Mouse (Mus musculus): ENCODE data around the gene Syne1. TPM values are rescaled to one million over a fixed set of nuclear protein-coding genes. Genes with fewer than 3 reads are reported as not detected.

Gene Syne1
- total and polyA plus RNA-seq, 2 experiments: 9.6 to 26.4 TPM

- no peak for TF ChIP-seq POLR2A (IDR thresholded peaks at IDR 0.05; ENCODE audit: extremely low read depth, insufficient read depth, low read length)
- no peak for TF ChIP-seq CTCF (IDR thresholded peaks at IDR 0.05; ENCODE audit: low read depth, low read length)
- WGBS: 78% methylated on average over 4 of the region's 4 CpGs
Observed at GRCm38 (mm10) chr10:5560526-5560925, 9.2 kb upstream of the Syne1 start.

GRCm38 (mm10) chr10:5558808-5559207 lies 7.5 kb upstream of the Syne1 start:
- Histone ChIP-seq H3K27me3 (ENCODE audit: control insufficient read depth, insufficient read depth, low read length) (no peaks in the 10 kb centered on the region), H3K27ac (replicated peaks; ENCODE audit: insufficient read depth, low read depth, low read length) (no peak overlapping the region; the same call in 1 of the 2 replicates), H3K4me1 (ENCODE audit: control insufficient read depth, insufficient read depth, low read length) (no peaks in the 10 kb centered on the region), H3K79me2 (ENCODE audit: control insufficient read depth, insufficient read depth, low read length) (no peaks in the 10 kb centered on the region), H3K9ac (ENCODE audit: low read depth, low read length) (no peak overlapping the region), H3K4me3 (ENCODE audit: insufficient read depth, low read depth, low read length) (no peak overlapping the region), H3K36me3 (ENCODE audit: control insufficient read depth, insufficient read depth, low read length) (no peaks in the 10 kb centered on the region)
- no peak for DNase-seq (ENCODE audit: extremely low read depth, low read depth, low spot score)
- TF ChIP-seq POLR2A (IDR thresholded peaks at IDR 0.05; ENCODE audit: extremely low read depth, insufficient read depth, low read length): no peak
- no peak for TF ChIP-seq CTCF (IDR thresholded peaks at IDR 0.05; ENCODE audit: low read depth, low read length)

More at GRCm38 (mm10) chr10:5560526-5560925, 9.2 kb upstream of the Syne1 start:
- Histone ChIP-seq H3K4me3 (ENCODE audit: insufficient read depth, low read depth, low read length) (no peak overlapping the region), H3K79me2 (ENCODE audit: control insufficient read depth, insufficient read depth, low read length) (no peaks in the 10 kb centered on the region), H3K27ac (replicated peaks; ENCODE audit: insufficient read depth, low read depth, low read length) (no peak overlapping the region), H3K36me3 (ENCODE audit: control insufficient read depth, insufficient read depth, low read length) (no peaks in the 10 kb centered on the region), H3K27me3 (ENCODE audit: control insufficient read depth, insufficient read depth, low read length) (no peaks in the 10 kb centered on the region), H3K4me1 (ENCODE audit: control insufficient read depth, insufficient read depth, low read length) (no peaks in the 10 kb centered on the region), H3K9ac (ENCODE audit: low read depth, low read length) (no peak overlapping the region)
- no peak for DNase-seq (ENCODE audit: extremely low read depth, low read depth, low spot score)

- Histone ChIP-seq H3K4me3 (ENCODE audit: insufficient read depth, low read depth, low read length) (no peak overlapping the region), H3K36me3 (ENCODE audit: control insufficient read depth, insufficient read depth, low read length) (no peaks in the 10 kb centered on the region), H3K27ac (replicated peaks; ENCODE audit: insufficient read depth, low read depth, low read length) (no peak overlapping the region), H3K9ac (ENCODE audit: low read depth, low read length) (no peak overlapping the region), H3K79me2 (ENCODE audit: control insufficient read depth, insufficient read depth, low read length) (no peaks in the 10 kb centered on the region), H3K27me3 (ENCODE audit: control insufficient read depth, insufficient read depth, low read length) (peaks cover 6% of the 10 kb centered on the region; the same call in 1 of the 2 replicates), H3K4me1 (ENCODE audit: control insufficient read depth, insufficient read depth, low read length) (no peaks in the 10 kb centered on the region)
- 21% methylated on average over 5 of the region's 5 CpGs for WGBS
- DNase-seq (ENCODE audit: extremely low read depth, low read depth, low spot score): no peak
- TF ChIP-seq POLR2A (IDR thresholded peaks at IDR 0.05; ENCODE audit: extremely low read depth, insufficient read depth, low read length) (no peak), CTCF (IDR thresholded peaks at IDR 0.05; ENCODE audit: low read depth, low read length) (peak; percentile 69)
Observed at GRCm38 (mm10) chr10:5554941-5555340, 3.7 kb upstream of the Syne1 start.

- DNase-seq (ENCODE audit: extremely low read depth, low read depth, low spot score): no peak
- TF ChIP-seq CTCF (IDR thresholded peaks at IDR 0.05; ENCODE audit: low read depth, low read length) (no peak), POLR2A (IDR thresholded peaks at IDR 0.05; ENCODE audit: extremely low read depth, insufficient read depth, low read length) (no peak)
- no peaks in the 10 kb centered on the region for H3K79me2 ChIP-seq (ENCODE audit: control insufficient read depth, insufficient read depth, low read length)
- peak overlapping the region; percentile 64 for H3K9ac ChIP-seq (ENCODE audit: low read depth, low read length)
- WGBS: 3% methylated on average over 44 of the region's 44 CpGs
- H3K27me3 ChIP-seq (ENCODE audit: control insufficient read depth, insufficient read depth, low read length): peaks cover 6% of the 10 kb centered on the region; the same call in 1 of the 2 replicates
- peak overlapping the region; percentile 76 for H3K4me3 ChIP-seq (ENCODE audit: insufficient read depth, low read depth, low read length)
- H3K4me1 ChIP-seq (ENCODE audit: control insufficient read depth, insufficient read depth, low read length): no peaks in the 10 kb centered on the region
- no peaks in the 10 kb centered on the region for H3K36me3 ChIP-seq (ENCODE audit: control insufficient read depth, insufficient read depth, low read length)
- peak overlapping the region; percentile 40 for H3K27ac ChIP-seq (replicated peaks; ENCODE audit: insufficient read depth, low read depth, low read length)
Observed at GRCm38 (mm10) chr10:5550168-5551021, 887 bp downstream of the Syne1 start.

GRCm38 (mm10) chr10:5549871-5550167 lies 1.5 kb downstream of the Syne1 start:
- no peaks in the 10 kb centered on the region for H3K79me2 ChIP-seq (ENCODE audit: control insufficient read depth, insufficient read depth, low read length)
- H3K27me3 ChIP-seq (ENCODE audit: control insufficient read depth, insufficient read depth, low read length): peaks cover 6% of the 10 kb centered on the region; the same call in 1 of the 2 replicates
- H3K4me3 ChIP-seq (ENCODE audit: insufficient read depth, low read depth, low read length): peak overlapping the region; percentile 76
- no peak for DNase-seq (ENCODE audit: extremely low read depth, low read depth, low spot score)
- no peak overlapping the region for H3K9ac ChIP-seq (ENCODE audit: low read depth, low read length)
- no peak for TF ChIP-seq CTCF (IDR thresholded peaks at IDR 0.05; ENCODE audit: low read depth, low read length)
- TF ChIP-seq POLR2A (IDR thresholded peaks at IDR 0.05; ENCODE audit: extremely low read depth, insufficient read depth, low read length): no peak
- H3K36me3 ChIP-seq (ENCODE audit: control insufficient read depth, insufficient read depth, low read length): no peaks in the 10 kb centered on the region
- H3K4me1 ChIP-seq (ENCODE audit: control insufficient read depth, insufficient read depth, low read length): no peaks in the 10 kb centered on the region
- H3K27ac ChIP-seq (replicated peaks; ENCODE audit: insufficient read depth, low read depth, low read length): no peak overlapping the region
- 13% methylated on average over 6 of the region's 6 CpGs for WGBS

- no peak for DNase-seq (ENCODE audit: extremely low read depth, low read depth, low spot score)
- WGBS: 75% methylated on average over 2 of the region's 2 CpGs
- no peak overlapping the region for H3K27ac ChIP-seq (replicated peaks; ENCODE audit: insufficient read depth, low read depth, low read length)
Observed at GRCm38 (mm10) chr10:5548651-5549050, 2.6 kb downstream of the Syne1 start.

More at GRCm38 (mm10) chr10:5548651-5549050, 2.6 kb downstream of the Syne1 start:
- Histone ChIP-seq H3K79me2 (ENCODE audit: control insufficient read depth, insufficient read depth, low read length) (no peaks in the 10 kb centered on the region), H3K36me3 (ENCODE audit: control insufficient read depth, insufficient read depth, low read length) (no peaks in the 10 kb centered on the region), H3K27me3 (ENCODE audit: control insufficient read depth, insufficient read depth, low read length) (peaks cover 6% of the 10 kb centered on the region; the same call in 1 of the 2 replicates), H3K9ac (ENCODE audit: low read depth, low read length) (no peak overlapping the region), H3K4me1 (ENCODE audit: control insufficient read depth, insufficient read depth, low read length) (no peaks in the 10 kb centered on the region), H3K4me3 (ENCODE audit: insufficient read depth, low read depth, low read length) (no peak overlapping the region)
- TF ChIP-seq CTCF (IDR thresholded peaks at IDR 0.05; ENCODE audit: low read depth, low read length): no peak
- no peak for TF ChIP-seq POLR2A (IDR thresholded peaks at IDR 0.05; ENCODE audit: extremely low read depth, insufficient read depth, low read length)

Measured in liver, adult 2 months (tissue).